Mouse (Mus musculus): Measurements from ENCODE around the gene Nol4l.

The Nol4l gene

GRCm38 (mm10) chr2:153542936-153543668 is 13.3 kb upstream of the Nol4l start:
- DNase-seq, result no peak

- DNase-seq, result no peak
Measured at GRCm38 (mm10) chr2:153538898-153539297, 9.1 kb upstream of the Nol4l start.

GRCm38 (mm10) chr2:153533981-153534380 is 4.2 kb upstream of the Nol4l start:
- DNase-seq, result no peak

- DNase-seq, result no peak
Measured at GRCm38 (mm10) chr2:153530948-153531347, 1.2 kb upstream of the Nol4l start.

GRCm38 (mm10) chr2:153529365-153529781 is 398 bp downstream of the Nol4l start:
- DNase-seq, result peak; percentile 53

- DNase-seq, result peak; percentile 70
Measured at GRCm38 (mm10) chr2:153528571-153529364, 1.0 kb downstream of the Nol4l start.

GRCm38 (mm10) chr2:153527580-153528531 is 1.9 kb downstream of the Nol4l start:
- DNase-seq, result peak; percentile 58

GRCm38 (mm10) chr2:153526850-153527530 is 2.8 kb downstream of the Nol4l start:
- no peak for DNase-seq

- no peak for DNase-seq
Measured at GRCm38 (mm10) chr2:153525906-153526311, 3.9 kb downstream of the Nol4l start.

- no peak for DNase-seq
Measured at GRCm38 (mm10) chr2:153524727-153525126, 5.0 kb downstream of the Nol4l start.

- no peak for DNase-seq
Measured at GRCm38 (mm10) chr2:153523656-153524055, 6.1 kb downstream of the Nol4l start.

GRCm38 (mm10) chr2:153523143-153523542 is 6.6 kb downstream of the Nol4l start:
- DNase-seq, result no peak

- no peak for DNase-seq
Measured at GRCm38 (mm10) chr2:153522270-153522669, 7.5 kb downstream of the Nol4l start.

- no peak for DNase-seq
Measured at GRCm38 (mm10) chr2:153520057-153520456, 9.7 kb downstream of the Nol4l start.

- no peak for DNase-seq
Measured at GRCm38 (mm10) chr2:153516961-153517360, 12.8 kb downstream of the Nol4l start.

- no peak for DNase-seq
Measured at GRCm38 (mm10) chr2:153515582-153515981, 14.2 kb downstream of the Nol4l start.

GRCm38 (mm10) chr2:153514497-153515380 is 15.0 kb downstream of the Nol4l start:
- DNase-seq, result no peak

GRCm38 (mm10) chr2:153513983-153514382 is 15.8 kb downstream of the Nol4l start:
- no peak for DNase-seq

GRCm38 (mm10) chr2:153512416-153513323 is 17.1 kb downstream of the Nol4l start:
- no peak for DNase-seq

- no peak for DNase-seq
Measured at GRCm38 (mm10) chr2:153511562-153511961, 18.2 kb downstream of the Nol4l start.

Measured in right cerebral cortex, postnatal 4 days (tissue).